Mouse (Mus musculus): ENCODE measurements around the gene Ndufv3. TPM values are rescaled to one million over a fixed set of nuclear protein-coding genes. Genes with fewer than 3 reads are reported as not detected.

Gene Ndufv3
- polyA plus RNA-seq, 2 experiments: 65.5 to 194 TPM

- no peaks in the 10 kb centered on the region for H3K4me1 ChIP-seq (replicated peaks; ENCODE audit: control insufficient read depth in 2 of 2, insufficient read depth in 2 of 2, low read length in 1 of 2)
- DNase-seq (ENCODE audit: low read depth in 3 of 3, low spot score in 3 of 3): no peak
- ATAC-seq (ENCODE audit: insufficient read depth): no peak
- TF ChIP-seq EP300 (IDR thresholded peaks at IDR 0.05; ENCODE audit: low read depth) (no peak), CTCF (IDR thresholded peaks at IDR 0.05; ENCODE audit: low read depth) (no peak)
- WGBS (ENCODE audit: insufficient replicate concordance): 44% methylated on average over 4 of the region's 4 CpGs
- H3K27ac ChIP-seq: no peak overlapping the region
- H3K4me2 ChIP-seq (ENCODE audit: low read depth): no peak overlapping the region
- no peak overlapping the region for H3K4me3 ChIP-seq (ENCODE audit: insufficient read depth in 1 of 2, low read depth in 2 of 2, low read length in 2 of 2)
- H3K36me3 ChIP-seq (replicated peaks; ENCODE audit: control insufficient read depth, insufficient read depth, low read depth): no peaks in the 10 kb centered on the region
- H3K9me3 ChIP-seq (ENCODE audit: control insufficient read depth, low read length): no peaks in the 10 kb centered on the region
- H3K9ac ChIP-seq (replicated peaks): no peak overlapping the region
- H3K27me3 ChIP-seq (ENCODE audit: control insufficient read depth, insufficient read depth, low read length): no peaks in the 10 kb centered on the region
Measured at GRCm38 (mm10) chr17:31540809-31541459, 21.0 kb downstream of the Ndufv3 start.

GRCm38 (mm10) chr17:31541460-31541831 lies 21.5 kb downstream of the Ndufv3 start:
- Histone ChIP-seq H3K9me3 (ENCODE audit: control insufficient read depth, low read length) (no peaks in the 10 kb centered on the region), H3K4me1 (replicated peaks; ENCODE audit: control insufficient read depth in 2 of 2, insufficient read depth in 2 of 2, low read length in 1 of 2) (no peaks in the 10 kb centered on the region), H3K9ac (replicated peaks) (no peak overlapping the region), H3K4me3 (ENCODE audit: insufficient read depth in 1 of 2, low read depth in 2 of 2, low read length in 2 of 2) (no peak overlapping the region), H3K36me3 (replicated peaks; ENCODE audit: control insufficient read depth, insufficient read depth, low read depth) (no peaks in the 10 kb centered on the region), H3K4me2 (ENCODE audit: low read depth) (no peak overlapping the region), H3K27ac (no peak overlapping the region), H3K27me3 (ENCODE audit: control insufficient read depth, insufficient read depth, low read length) (no peaks in the 10 kb centered on the region)
- 69% methylated on average over 6 of the region's 6 CpGs for WGBS (ENCODE audit: insufficient replicate concordance)
- no peak for ATAC-seq (ENCODE audit: insufficient read depth)
- DNase-seq (ENCODE audit: low read depth in 3 of 3, low spot score in 3 of 3): no peak
- no peak for TF ChIP-seq EP300 (IDR thresholded peaks at IDR 0.05; ENCODE audit: low read depth)
- no peak for TF ChIP-seq CTCF (IDR thresholded peaks at IDR 0.05; ENCODE audit: low read depth)

GRCm38 (mm10) chr17:31543574-31543973 lies 23.7 kb downstream of the Ndufv3 start:
- no peak overlapping the region for H3K27ac ChIP-seq
- ATAC-seq (ENCODE audit: insufficient read depth) (no peak), DNase-seq (ENCODE audit: low read depth in 3 of 3, low spot score in 3 of 3) (no peak)
- no peak overlapping the region for H3K4me3 ChIP-seq (ENCODE audit: insufficient read depth in 1 of 2, low read depth in 2 of 2, low read length in 2 of 2)
- H3K27me3 ChIP-seq (ENCODE audit: control insufficient read depth, insufficient read depth, low read length): no peaks in the 10 kb centered on the region
- H3K4me1 ChIP-seq (replicated peaks; ENCODE audit: control insufficient read depth in 2 of 2, insufficient read depth in 2 of 2, low read length in 1 of 2): no peaks in the 10 kb centered on the region
- no peaks in the 10 kb centered on the region for H3K9me3 ChIP-seq (ENCODE audit: control insufficient read depth, low read length)
- H3K4me2 ChIP-seq (ENCODE audit: low read depth): no peak overlapping the region
- no peak overlapping the region for H3K9ac ChIP-seq (replicated peaks)
- H3K36me3 ChIP-seq (replicated peaks; ENCODE audit: control insufficient read depth, insufficient read depth, low read depth): no peaks in the 10 kb centered on the region
- WGBS (ENCODE audit: insufficient replicate concordance): 47% methylated on average over 6 of the region's 6 CpGs
- TF ChIP-seq CTCF (IDR thresholded peaks at IDR 0.05; ENCODE audit: low read depth) (no peak), EP300 (IDR thresholded peaks at IDR 0.05; ENCODE audit: low read depth) (no peak)

GRCm38 (mm10) chr17:31546444-31547196 lies 26.7 kb downstream of the Ndufv3 start:
- H3K4me2 ChIP-seq (ENCODE audit: low read depth): no peak overlapping the region
- TF ChIP-seq CTCF (IDR thresholded peaks at IDR 0.05; ENCODE audit: low read depth): no peak
- no peak for TF ChIP-seq EP300 (IDR thresholded peaks at IDR 0.05; ENCODE audit: low read depth)
- WGBS (ENCODE audit: insufficient replicate concordance): 70% methylated on average over 9 of the region's 9 CpGs
- no peak overlapping the region for H3K9ac ChIP-seq (replicated peaks)
- H3K4me3 ChIP-seq (ENCODE audit: insufficient read depth in 1 of 2, low read depth in 2 of 2, low read length in 2 of 2): no peak overlapping the region
- DNase-seq (ENCODE audit: low read depth in 3 of 3, low spot score in 3 of 3) (no peak), ATAC-seq (ENCODE audit: insufficient read depth) (no peak)
- H3K27me3 ChIP-seq (ENCODE audit: control insufficient read depth, insufficient read depth, low read length): no peaks in the 10 kb centered on the region
- no peaks in the 10 kb centered on the region for H3K4me1 ChIP-seq (replicated peaks; ENCODE audit: control insufficient read depth in 2 of 2, insufficient read depth in 2 of 2, low read length in 1 of 2)
- H3K9me3 ChIP-seq (ENCODE audit: control insufficient read depth, low read length): no peaks in the 10 kb centered on the region
- no peaks in the 10 kb centered on the region for H3K36me3 ChIP-seq (replicated peaks; ENCODE audit: control insufficient read depth, insufficient read depth, low read depth)
- no peak overlapping the region for H3K27ac ChIP-seq

GRCm38 (mm10) chr17:31547974-31548373 lies 28.1 kb downstream of the Ndufv3 start:
- Histone ChIP-seq H3K4me3 (ENCODE audit: insufficient read depth in 1 of 2, low read depth in 2 of 2, low read length in 2 of 2) (no peak overlapping the region), H3K9ac (replicated peaks) (no peak overlapping the region)

More at GRCm38 (mm10) chr17:31547974-31548373, 28.1 kb downstream of the Ndufv3 start:
- H3K27me3 ChIP-seq (ENCODE audit: control insufficient read depth, insufficient read depth, low read length): no peaks in the 10 kb centered on the region
- H3K4me1 ChIP-seq (replicated peaks; ENCODE audit: control insufficient read depth in 2 of 2, insufficient read depth in 2 of 2, low read length in 1 of 2): no peaks in the 10 kb centered on the region
- DNase-seq (ENCODE audit: low read depth in 3 of 3, low spot score in 3 of 3) (no peak), ATAC-seq (ENCODE audit: insufficient read depth) (no peak)
- no peak overlapping the region for H3K27ac ChIP-seq
- H3K9me3 ChIP-seq (ENCODE audit: control insufficient read depth, low read length): no peaks in the 10 kb centered on the region
- WGBS (ENCODE audit: insufficient replicate concordance): 71% methylated on average over 3 of the region's 3 CpGs
- H3K4me2 ChIP-seq (ENCODE audit: low read depth): no peak overlapping the region
- no peaks in the 10 kb centered on the region for H3K36me3 ChIP-seq (replicated peaks; ENCODE audit: control insufficient read depth, insufficient read depth, low read depth)
- TF ChIP-seq CTCF (IDR thresholded peaks at IDR 0.05; ENCODE audit: low read depth) (no peak), EP300 (IDR thresholded peaks at IDR 0.05; ENCODE audit: low read depth) (no peak)
